Mouse (Mus musculus) forebrain, embryonic 13.5 days (tissue): ENCODE results near the gene Gh. TPM values are rescaled to one million over a fixed set of nuclear protein-coding genes. Genes with fewer than 3 reads are reported as not detected.

Source experiments
- ATAC-seq: fragments of 200-750 bp; cut with Nextera tagmentation; 2 replicates; pipeline ENCODE4 v1.8.0; 2017
- H3K27ac ChIP-seq: fragments of 300-500 bp; sonication (generic); 2 replicates; pipeline ENCODE4 v1.5.1; 2015; ENCODE audit warnings: inconsistent platforms, mild to moderate bottlenecking, moderate library complexity
- H3K27me3 ChIP-seq: fragments of 300-500 bp; sonication (generic); 2 replicates; pipeline ENCODE4 v1.6.1; 2015; ENCODE audit warnings: mild to moderate bottlenecking, inconsistent platforms
- H3K36me3 ChIP-seq: fragments of 300-500 bp; sonication (generic); 2 replicates; pipeline ENCODE4 v1.6.1; 2015; ENCODE audit warnings: mild to moderate bottlenecking, inconsistent platforms; ENCODE audit not compliant: poor library complexity, severe bottlenecking
- H3K4me1 ChIP-seq: fragments of 300-500 bp; sonication (generic); 2 replicates; pipeline ENCODE4 v1.6.1; 2015; ENCODE audit warnings: inconsistent platforms
- H3K4me2 ChIP-seq: fragments of 300-500 bp; sonication (generic); 2 replicates; pipeline ENCODE4 v1.6.1; 2015; ENCODE audit warnings: inconsistent platforms, mild to moderate bottlenecking, moderate library complexity
- H3K4me3 ChIP-seq: fragments of 300-500 bp; sonication (generic); 2 replicates; pipeline ENCODE4 v1.5.1; 2015; ENCODE audit warnings: mild to moderate bottlenecking, inconsistent platforms
- H3K9ac ChIP-seq: fragments of 300-500 bp; sonication (generic); 2 replicates; pipeline ENCODE4 v1.6.1; 2015; ENCODE audit warnings: mild to moderate bottlenecking, inconsistent platforms
- H3K9me3 ChIP-seq: fragments of 300-500 bp; sonication (generic); replicated peaks from 2 replicates; pipeline ENCODE4 v1.6.1; 2016; ENCODE audit warnings: inconsistent platforms
- WGBS: fragments of 180-500 bp; shearing (Covaris S2); methylation state at CpG from one replicate; pipeline ENCODE4 v1.1.7; 2015; 5-methylcytosine and 5-hydroxymethylcytosine counted together
- polyA plus RNA-seq: library from polyadenylated mRNA; unstranded; fragments of >200 nt; fragmentation: Nextera tagmentation; extraction: Ambion mirVana; gene quantifications from 2 replicates; pipeline ENCODE4 v1.2.1, GENCODE M21; 2015

Gh gene
- polyA plus RNA-seq, 1 experiment from 2014 or later = not detected

DNA sequence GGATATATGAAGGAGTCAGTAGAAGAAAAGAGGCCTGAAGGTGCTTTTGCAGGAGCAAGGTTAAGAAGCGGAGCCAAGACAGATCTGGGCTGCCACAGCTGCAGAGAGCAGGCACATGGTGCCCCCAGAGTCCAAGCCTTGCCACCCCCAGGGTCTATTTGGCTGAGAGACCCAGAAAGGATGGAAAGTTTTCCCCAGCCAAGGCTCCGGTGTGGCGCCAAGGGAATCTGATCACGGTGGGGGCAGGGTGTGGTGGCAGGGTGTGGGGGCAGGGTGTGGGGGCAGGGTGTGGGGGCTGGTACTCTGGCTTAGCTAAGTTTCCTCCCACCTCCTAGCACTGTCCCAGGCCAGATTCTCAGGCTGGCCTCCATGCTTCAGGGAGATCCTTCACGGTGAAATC is 26.9 kb upstream of the Gh start:
- H3K4me1 ChIP-seq = no peaks in the 10 kb centered on the region
- no peak overlapping the region for H3K4me3 ChIP-seq
- H3K36me3 ChIP-seq = no peaks in the 10 kb centered on the region
- H3K27me3 ChIP-seq = no peaks in the 10 kb centered on the region
- 87% methylated on average over 5 of the region's 5 CpGs for WGBS
- no peak overlapping the region for H3K27ac ChIP-seq
- no peak for ATAC-seq
- H3K9me3 ChIP-seq = no peaks in the 10 kb centered on the region
- H3K9ac ChIP-seq = no peak overlapping the region
- H3K4me2 ChIP-seq = no peak overlapping the region

DNA sequence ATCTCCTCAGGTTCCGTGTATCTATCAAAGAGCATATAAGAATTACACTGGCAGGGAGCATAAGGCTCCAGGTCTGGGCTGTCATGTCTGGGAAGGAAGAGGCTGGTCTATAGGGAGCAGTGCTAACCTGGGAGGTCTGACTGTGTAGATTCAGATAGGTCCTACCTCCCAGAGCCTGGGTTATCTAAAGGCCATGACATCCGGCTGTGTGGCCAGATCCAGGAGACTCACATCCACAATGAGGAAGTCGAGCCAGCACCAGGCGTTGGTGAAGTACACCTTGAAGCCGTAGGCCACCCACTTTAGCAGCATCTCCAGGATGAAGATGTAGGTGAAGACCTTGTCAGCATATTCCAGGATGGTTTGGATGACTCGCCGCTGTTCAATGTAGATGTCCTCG is 24.8 kb upstream of the Gh start:
- H3K4me3 ChIP-seq = no peak overlapping the region
- 91% methylated on average over 8 of the region's 8 CpGs for WGBS
- H3K36me3 ChIP-seq = no peaks in the 10 kb centered on the region
- no peak overlapping the region for H3K27ac ChIP-seq
- ATAC-seq = no peak
- no peak overlapping the region for H3K4me2 ChIP-seq
- no peaks in the 10 kb centered on the region for H3K27me3 ChIP-seq
- no peaks in the 10 kb centered on the region for H3K9me3 ChIP-seq
- no peak overlapping the region for H3K9ac ChIP-seq
- no peaks in the 10 kb centered on the region for H3K4me1 ChIP-seq

- H3K4me1 ChIP-seq = no peaks in the 10 kb centered on the region
- no peaks in the 10 kb centered on the region for H3K9me3 ChIP-seq
- no peaks in the 10 kb centered on the region for H3K36me3 ChIP-seq
- no peak for ATAC-seq
- WGBS = 75% methylated on average over 8 of the region's 8 CpGs
- no peak overlapping the region for H3K4me3 ChIP-seq
- no peak overlapping the region for H3K9ac ChIP-seq
- no peak overlapping the region for H3K4me2 ChIP-seq
- H3K27ac ChIP-seq = no peak overlapping the region
- H3K27me3 ChIP-seq = no peaks in the 10 kb centered on the region
Measured at GRCm38 (mm10) chr11:106325566-106326206, 24.0 kb upstream of the Gh start.

DNA sequence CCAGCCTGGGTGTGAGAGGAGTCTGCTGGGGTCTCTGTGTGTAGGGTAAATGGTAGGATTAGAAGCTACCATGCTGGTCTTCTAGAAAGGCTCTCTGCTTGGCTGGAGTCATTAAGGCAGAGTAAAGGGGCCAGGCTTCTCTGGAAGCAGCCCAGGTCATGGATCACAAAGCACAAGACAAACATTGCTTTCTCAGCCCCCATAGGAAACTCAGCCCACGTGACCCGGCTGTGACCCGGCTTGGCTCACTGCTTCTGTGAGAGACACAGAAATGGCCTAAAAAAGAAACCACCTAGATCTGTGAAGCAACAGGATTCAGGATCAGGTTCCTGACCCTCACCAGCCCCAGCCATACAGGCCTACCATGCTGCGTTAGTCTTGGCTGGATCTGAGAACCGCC is 23.2 kb upstream of the Gh start:
- H3K9ac ChIP-seq = no peak overlapping the region
- no peaks in the 10 kb centered on the region for H3K4me1 ChIP-seq
- H3K27me3 ChIP-seq = no peaks in the 10 kb centered on the region
- no peak for ATAC-seq
- H3K9me3 ChIP-seq = no peaks in the 10 kb centered on the region
- no peak overlapping the region for H3K4me2 ChIP-seq
- H3K4me3 ChIP-seq = no peak overlapping the region
- no peak overlapping the region for H3K27ac ChIP-seq
- H3K36me3 ChIP-seq = no peaks in the 10 kb centered on the region
- 59% methylated on average over 5 of the region's 5 CpGs for WGBS

- WGBS = 78% methylated on average over 21 of the region's 21 CpGs
- Histone ChIP-seq H3K9me3 (no peaks in the 10 kb centered on the region), H3K27ac (no peak overlapping the region), H3K27me3 (no peaks in the 10 kb centered on the region), H3K4me1 (no peaks in the 10 kb centered on the region), H3K4me2 (no peak overlapping the region), H3K4me3 (no peak overlapping the region), H3K36me3 (no peaks in the 10 kb centered on the region), H3K9ac (no peak overlapping the region)
- ATAC-seq = no peak
Measured at GRCm38 (mm10) chr11:106318406-106319366, 17.0 kb upstream of the Gh start.

GRCm38 (mm10) chr11:106317801-106318200 is 16.1 kb upstream of the Gh start:
- H3K9ac ChIP-seq = no peak overlapping the region
- H3K27me3 ChIP-seq = no peaks in the 10 kb centered on the region
- WGBS = 83% methylated on average over 7 of the region's 7 CpGs
- no peaks in the 10 kb centered on the region for H3K9me3 ChIP-seq
- no peak for ATAC-seq
- H3K36me3 ChIP-seq = no peaks in the 10 kb centered on the region
- H3K4me1 ChIP-seq = no peaks in the 10 kb centered on the region
- no peak overlapping the region for H3K27ac ChIP-seq
- H3K4me2 ChIP-seq = no peak overlapping the region
- no peak overlapping the region for H3K4me3 ChIP-seq

DNA sequence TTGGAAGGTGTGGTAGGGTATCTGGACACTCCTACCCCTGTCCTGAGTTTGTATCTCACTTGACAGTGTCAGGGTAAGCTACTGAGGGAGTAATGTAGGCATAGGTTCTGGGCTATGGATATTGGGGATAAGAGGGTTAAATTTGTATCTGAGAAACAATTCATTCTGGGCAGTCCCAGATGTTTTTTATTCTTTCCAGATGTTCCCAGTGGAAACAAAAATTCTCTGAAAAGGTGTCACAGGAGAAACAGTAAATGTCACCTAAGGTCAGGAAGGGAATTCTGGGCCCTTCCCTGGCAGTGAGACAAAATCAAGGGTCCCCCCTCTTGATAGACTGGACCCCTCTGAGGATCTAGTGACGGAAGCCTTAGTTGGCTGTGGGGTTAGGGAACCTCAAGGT is 14.8 kb upstream of the Gh start:
- H3K4me3 ChIP-seq = no peak overlapping the region
- H3K4me1 ChIP-seq = no peaks in the 10 kb centered on the region
- 83% methylated on average over 1 of the region's 1 CpGs for WGBS
- H3K9me3 ChIP-seq = no peaks in the 10 kb centered on the region
- no peak overlapping the region for H3K9ac ChIP-seq
- H3K36me3 ChIP-seq = no peaks in the 10 kb centered on the region
- H3K27ac ChIP-seq = no peak overlapping the region
- no peak overlapping the region for H3K4me2 ChIP-seq
- H3K27me3 ChIP-seq = no peaks in the 10 kb centered on the region
- no peak for ATAC-seq

- Histone ChIP-seq H3K27ac (no peak within 1 kb of the TSS), H3K4me1 (no peaks in the 10 kb centered on the region), H3K36me3 (no peaks in the 10 kb centered on the region), H3K4me2 (no peak within 1 kb of the TSS), H3K9ac (no peak within 1 kb of the TSS), H3K9me3 (no peaks in the 10 kb centered on the region), H3K4me3 (no peak within 1 kb of the TSS), H3K27me3 (no peaks in the 10 kb centered on the region)
- WGBS = 78% methylated on average over 9 of the region's 9 CpGs
- no peak for ATAC-seq
Measured at GRCm38 (mm10) chr11:106314333-106314812, 12.7 kb upstream of the Gh start, which contains the start of gene Cd79b. Cd79b (minus strand) TSS chr11:106314762.

GRCm38 (mm10) chr11:106313533-106313932 is 11.9 kb upstream of the Gh start:
- no peak overlapping the region for H3K4me3 ChIP-seq
- no peaks in the 10 kb centered on the region for H3K9me3 ChIP-seq
- no peak overlapping the region for H3K4me2 ChIP-seq
- no peaks in the 10 kb centered on the region for H3K36me3 ChIP-seq
- H3K27ac ChIP-seq = no peak overlapping the region
- no peaks in the 10 kb centered on the region for H3K4me1 ChIP-seq
- H3K27me3 ChIP-seq = no peaks in the 10 kb centered on the region
- 83% methylated on average over 5 of the region's 5 CpGs for WGBS
- no peak for ATAC-seq
- H3K9ac ChIP-seq = no peak overlapping the region

- no peak for ATAC-seq
- no peak overlapping the region for H3K27ac ChIP-seq
- H3K27me3 ChIP-seq = no peaks in the 10 kb centered on the region
- WGBS = 73% methylated on average over 5 of the region's 5 CpGs
- no peak overlapping the region for H3K9ac ChIP-seq
- H3K4me1 ChIP-seq = no peaks in the 10 kb centered on the region
- no peaks in the 10 kb centered on the region for H3K36me3 ChIP-seq
- H3K9me3 ChIP-seq = no peaks in the 10 kb centered on the region
- H3K4me3 ChIP-seq = no peak overlapping the region
- H3K4me2 ChIP-seq = no peak overlapping the region
Measured at GRCm38 (mm10) chr11:106310123-106310522, 8.5 kb upstream of the Gh start.

GRCm38 (mm10) chr11:106308162-106308561 is 6.5 kb upstream of the Gh start:
- no peak overlapping the region for H3K4me3 ChIP-seq
- no peak overlapping the region for H3K27ac ChIP-seq
- no peaks in the 10 kb centered on the region for H3K36me3 ChIP-seq
- H3K4me2 ChIP-seq = no peak overlapping the region
- no peak for ATAC-seq
- H3K9me3 ChIP-seq = no peaks in the 10 kb centered on the region
- 79% methylated on average over 11 of the region's 11 CpGs for WGBS
- no peaks in the 10 kb centered on the region for H3K4me1 ChIP-seq
- H3K27me3 ChIP-seq = no peaks in the 10 kb centered on the region
- no peak overlapping the region for H3K9ac ChIP-seq

- no peak for ATAC-seq
- Histone ChIP-seq H3K9ac (no peak overlapping the region), H3K27ac (no peak overlapping the region), H3K9me3 (no peaks in the 10 kb centered on the region), H3K27me3 (no peaks in the 10 kb centered on the region), H3K36me3 (no peaks in the 10 kb centered on the region), H3K4me1 (no peaks in the 10 kb centered on the region), H3K4me3 (no peak overlapping the region), H3K4me2 (no peak overlapping the region)
- WGBS = 81% methylated on average over 5 of the region's 5 CpGs
Measured at GRCm38 (mm10) chr11:106307432-106307831, 5.8 kb upstream of the Gh start.
